Mouse (Mus musculus) CH12.LX (cell line): ENCODE data around the gene Tmem121. TPM values are rescaled to one million over a fixed set of nuclear protein-coding genes. Genes with fewer than 3 reads are reported as not detected.

ENCODE experiments used
- DNase-seq: peaks from one replicate; pipeline ENCODE4 v3.0.0-alpha.2; 2013; ENCODE audit errors: extremely low read depth
- H3K27ac ChIP-seq: 2 replicates; pipeline ENCODE4 v1.5.1; 2012; ENCODE audit warnings: low read depth, mild to moderate bottlenecking, control low read depth, moderate library complexity; ENCODE audit not compliant: insufficient read depth
- H3K27me3 ChIP-seq: replicated peaks from 2 replicates; pipeline ENCODE3; 2012; ENCODE audit warnings: inconsistent platforms
- H3K36me3 ChIP-seq, 2 experiments: replicated peaks in 1 of 2; 2 replicates each; pipeline versions ENCODE3 to v1.6.1; 2012; ENCODE audit warnings: inconsistent platforms in 1 of 2, low read length in 1 of 2, mild to moderate bottlenecking in 1 of 2, mixed read lengths in 1 of 2, moderate library complexity in 1 of 2; ENCODE audit not compliant: control insufficient read depth in 1 of 2, insufficient read depth in 1 of 2
- H3K4me1 ChIP-seq, 2 experiments: 2 replicates each; pipeline ENCODE4 v1.6.1; 2012; ENCODE audit warnings: inconsistent platforms in 1 of 2, moderate library complexity in 1 of 2; ENCODE audit not compliant: insufficient read depth in 2 of 2, control insufficient read depth in 1 of 2
- H3K4me2 ChIP-seq: 2 replicates; pipeline ENCODE4 v1.6.1; 2012; ENCODE audit warnings: low read depth, mild to moderate bottlenecking, control low read depth; ENCODE audit not compliant: poor library complexity, insufficient read depth, severe bottlenecking
- H3K4me3 ChIP-seq, 3 experiments: fragments of 150-350 bp in 1 of 3; sonication (generic) in 1 of 3; replicated peaks in 1 of 3; 2 replicates each; pipeline versions ENCODE3 to v1.5.1; 2011 to 2012; ENCODE audit warnings: low read depth in 2 of 3, low read length in 2 of 3, mild to moderate bottlenecking in 2 of 3, moderate library complexity in 2 of 3, control low read depth in 1 of 3, improper control_type of control experiment in 1 of 3, inconsistent platforms in 1 of 3, mixed read lengths in 1 of 3; ENCODE audit not compliant: poor library complexity in 1 of 3
- H3K79me2 ChIP-seq: replicated peaks from 2 replicates; pipeline ENCODE4 v1.6.1; 2012; ENCODE audit warnings: mild to moderate bottlenecking, moderate library complexity; ENCODE audit not compliant: control insufficient read depth, poor library complexity, insufficient read depth, severe bottlenecking; ENCODE audit errors: extremely low read depth
- H3K9ac ChIP-seq: 2 replicates; pipeline ENCODE4 v1.6.1; 2012; ENCODE audit warnings: low read depth, mild to moderate bottlenecking, control low read depth, moderate library complexity; ENCODE audit not compliant: insufficient read depth
- H3K9me3 ChIP-seq: replicated peaks from 2 replicates; pipeline ENCODE3; 2012; ENCODE audit warnings: low read length, inconsistent platforms, mixed read lengths
- CTCF ChIP-seq, 2 experiments: IDR thresholded peaks in 1 of 2; conservative IDR thresholded peaks in 1 of 2; 2 replicates each; pipeline ENCODE4 v1.5.1; 2011 to 2012; ENCODE audit warnings: low read depth in 2 of 2, low read length in 2 of 2, improper control_type of control experiment in 1 of 2, inconsistent platforms in 1 of 2, mild to moderate bottlenecking in 1 of 2, moderate library complexity in 1 of 2
- E2F4 ChIP-seq: IDR thresholded peaks from 2 replicates; pipeline ENCODE4 v1.6.1; 2011; ENCODE audit warnings: low read depth, low read length, improper control_type of control experiment; ENCODE audit not compliant: insufficient replicate concordance
- GABPA ChIP-seq: IDR thresholded peaks from 2 replicates; pipeline ENCODE4 v1.6.1; 2012; ENCODE audit warnings: low read depth, low read length, improper control_type of control experiment, inconsistent platforms; ENCODE audit not compliant: insufficient replicate concordance
- JUN ChIP-seq: IDR thresholded peaks from 2 replicates; pipeline ENCODE4 v1.6.1; 2011; ENCODE audit warnings: low read depth, mild to moderate bottlenecking, low read length, improper control_type of control experiment, moderate library complexity; ENCODE audit not compliant: insufficient read depth
- KAT2A ChIP-seq: IDR thresholded peaks from 2 replicates; pipeline ENCODE4 v1.6.1; 2012; ENCODE audit warnings: low read length, improper control_type of control experiment, inconsistent platforms; ENCODE audit not compliant: insufficient replicate concordance
- MAZ ChIP-seq: IDR thresholded peaks from 2 replicates; pipeline ENCODE4 v1.6.1; 2012; ENCODE audit warnings: low read depth, mild to moderate bottlenecking, inconsistent platforms, low read length, improper control_type of control experiment, moderate library complexity
- MYC ChIP-seq: IDR thresholded peaks from 2 replicates; pipeline ENCODE4 v1.6.1; 2011; ENCODE audit warnings: low read depth, mild to moderate bottlenecking, improper control_type of control experiment, low read length
- NELFE ChIP-seq: IDR thresholded peaks from 2 replicates; pipeline ENCODE4 v1.6.1; 2011; ENCODE audit warnings: low read depth, low read length, improper control_type of control experiment
- NRF1 ChIP-seq: IDR thresholded peaks from 2 replicates; pipeline ENCODE4 v1.6.1; 2014; ENCODE audit warnings: low read depth, mild to moderate bottlenecking, inconsistent platforms, low read length, improper control_type of control experiment, moderate library complexity
- POLR2AphosphoS2 ChIP-seq: IDR thresholded peaks from 2 replicates; pipeline ENCODE4 v1.6.1; 2011; ENCODE audit warnings: low read depth, low read length, improper control_type of control experiment
- RAD21 ChIP-seq: IDR thresholded peaks from 2 replicates; pipeline ENCODE4 v1.6.1; 2011; ENCODE audit warnings: low read depth, mild to moderate bottlenecking, low read length, improper control_type of control experiment, moderate library complexity
- SIN3A ChIP-seq: IDR thresholded peaks from 2 replicates; pipeline ENCODE4 v1.6.1; 2012; ENCODE audit warnings: low read length, improper control_type of control experiment, inconsistent platforms
- SMC3 ChIP-seq: IDR thresholded peaks from 2 replicates; pipeline ENCODE4 v1.6.1; 2011; ENCODE audit warnings: low read depth, low read length, improper control_type of control experiment
- USF2 ChIP-seq: conservative IDR thresholded peaks from 2 replicates; pipeline ENCODE4 v1.6.1; 2011; ENCODE audit warnings: low read depth, low read length, improper control_type of control experiment
- ZKSCAN1 ChIP-seq: IDR thresholded peaks from 2 replicates; pipeline ENCODE4 v1.6.1; 2012; ENCODE audit warnings: low read depth, inconsistent platforms, low read length, improper control_type of control experiment, borderline replicate concordance
- ZMIZ1 ChIP-seq: IDR thresholded peaks from 2 replicates; pipeline ENCODE4 v1.6.1; 2012; ENCODE audit warnings: low read depth, mild to moderate bottlenecking, inconsistent platforms, low read length, improper control_type of control experiment
- dilution Hi-C: fragments of 300-500 bp; cut with MboI; formaldehyde crosslinking; loops from 2 replicates; pipeline ENCODE4 v1.14.3; 2020; ENCODE audit warnings: low sequenced_read_pairs; ENCODE audit not compliant: extremely low pct_unique_long_range_greater_than_20kb, extremely low pct_ligation_motif_present
- in situ Hi-C: fragments of 300-500 bp; cut with MboI; formaldehyde crosslinking; loops from 3 replicates; pipeline ENCODE4 v1.14.3; 2019; ENCODE audit warnings: low sequenced_read_pairs, low pct_ligation_motif_present, low pct_unique_long_range_greater_than_20kb, mixed read lengths
- polyA plus RNA-seq: library from polyadenylated mRNA; unstranded; fragments of >175 nt; gene quantifications from 2 replicates; pipeline ENCODE4 v1.2.1, GENCODE M21; 2012; ENCODE audit warnings: low read depth; ENCODE audit not compliant: insufficient read length
- total RNA-seq, 2 experiments: library from RNA; depleted of rRNA; stranded (reverse); fragments of 300-350 nt in 1 of 2; fragments of >200 nt in 1 of 2; gene quantifications; 2 replicates each; pipeline ENCODE4 v1.2.3; 2012 to 2014

Tmem121 gene
- total and polyA plus RNA-seq, 3 experiments: not detected

DNA sequence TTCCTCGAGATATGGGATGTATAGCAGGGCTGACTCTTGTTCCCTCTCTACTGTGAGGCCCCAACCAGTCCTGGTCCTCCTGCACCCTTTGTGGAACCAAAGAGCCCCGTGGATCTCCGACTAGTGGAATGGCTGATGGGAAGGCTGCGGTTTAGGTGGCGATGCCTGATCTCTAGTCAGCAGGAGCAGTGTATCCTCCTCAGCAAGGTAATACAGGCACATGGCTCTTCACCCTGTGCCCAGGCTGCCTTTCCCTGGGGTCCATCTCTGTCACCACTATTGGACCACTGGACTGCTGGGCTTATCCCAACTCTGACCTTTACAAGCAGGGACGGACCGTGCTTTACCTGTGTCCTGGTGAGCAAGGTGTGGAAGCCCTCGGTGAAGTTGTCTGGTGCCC is 28.2 kb upstream of the Tmem121 start:
- in situ Hi-C loops (loop anchor here (5.0 kb wide), 1 partner anchor 55 kb away; no protein-coding TSS in a partner anchor), dilution Hi-C loops (no loop called here)
- Histone ChIP-seq H3K9me3 (no peaks in the 10 kb centered on the region), H3K4me2 (no peak overlapping the region), H3K9ac (no peak overlapping the region), H3K36me3 (peaks cover 10 to 43% of the 10 kb centered on the region in 2 experiments), H3K79me2 (no peaks in the 10 kb centered on the region), H3K27ac (no peak overlapping the region), H3K4me3 (no peak overlapping the region), H3K27me3 (peaks cover 25% of the 10 kb centered on the region), H3K4me1 (peaks cover 15 to 24% of the 10 kb centered on the region in 2 experiments; a peak in 3 of 4 replicates)
- no peak for DNase-seq
- TF ChIP-seq RAD21 (no peak), NELFE (no peak)

DNA sequence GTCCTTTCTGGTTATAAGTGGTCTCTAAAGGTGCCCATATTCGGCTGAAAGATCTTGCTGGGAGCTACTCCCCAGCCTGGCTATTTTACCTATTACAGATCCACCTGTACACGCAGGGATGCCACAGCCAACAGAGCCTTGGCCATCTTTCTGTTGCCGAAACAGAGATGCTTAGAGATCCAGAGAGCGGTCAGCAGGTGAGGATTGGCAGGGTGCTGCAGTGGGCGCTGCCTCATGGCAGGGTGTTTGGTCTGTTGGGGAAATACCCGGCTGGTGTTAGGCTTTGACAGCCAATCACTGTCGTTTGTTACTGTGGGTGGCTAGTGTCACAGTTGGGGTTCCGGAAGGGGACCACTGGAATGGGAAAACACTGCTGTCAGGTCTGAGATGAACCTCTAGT is 27.8 kb upstream of the Tmem121 start:
- DNase-seq: no peak
- Histone ChIP-seq H3K27me3 (peaks cover 21% of the 10 kb centered on the region), H3K4me1 (peaks cover 15 to 24% of the 10 kb centered on the region in 2 experiments; a peak in 3 of 4 replicates), H3K4me3 (no peak overlapping the region), H3K4me2 (no peak overlapping the region), H3K36me3 (peaks cover 12 to 47% of the 10 kb centered on the region in 2 experiments), H3K79me2 (no peaks in the 10 kb centered on the region), H3K9me3 (no peaks in the 10 kb centered on the region), H3K27ac (no peak overlapping the region), H3K9ac (no peak overlapping the region)
- dilution Hi-C loops: no loop called here
- no peak for TF ChIP-seq POLR2AphosphoS2
- no peak for TF ChIP-seq MYC
- no peak for TF ChIP-seq SIN3A
- no peak for TF ChIP-seq KAT2A
- TF ChIP-seq MAZ: no peak
- TF ChIP-seq JUN: no peak
- TF ChIP-seq CTCF (conservative IDR thresholded peaks at IDR 0.05 in 1 of 2, IDR thresholded peaks at IDR 0.05 in 1 of 2; ENCODE audit: low read depth in 2 of 2, low read length in 2 of 2): no peak
- TF ChIP-seq RAD21: no peak
- TF ChIP-seq NRF1: no peak
- TF ChIP-seq USF2: no peak
- no peak for TF ChIP-seq E2F4
- TF ChIP-seq SMC3: no peak
- in situ Hi-C loops: loop anchor here (5.0 kb wide), 1 partner anchor 54 kb away; no protein-coding TSS in a partner anchor

DNA sequence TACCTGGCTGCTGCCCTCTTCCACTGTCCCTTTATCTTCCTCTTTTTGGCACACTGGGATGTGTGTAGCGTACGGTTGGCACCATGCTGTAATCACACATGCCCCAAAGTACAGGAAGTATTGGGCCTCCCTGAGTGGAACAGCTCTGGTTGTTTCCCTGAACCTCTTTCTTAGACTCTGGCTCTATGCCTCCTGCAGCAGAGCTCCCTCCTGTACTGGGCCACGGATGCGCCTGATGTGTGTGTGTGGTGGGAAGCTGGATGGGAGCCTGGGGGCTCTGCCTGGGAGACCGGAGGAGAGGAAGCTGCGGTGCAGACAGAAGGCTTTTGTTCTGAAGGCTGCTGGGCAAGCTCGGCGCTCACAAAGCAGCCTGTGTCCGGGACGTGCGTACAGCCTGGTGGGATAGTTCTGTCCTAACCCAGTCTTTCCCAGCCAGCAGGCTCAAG is 22.1 kb upstream of the Tmem121 start:
- Histone ChIP-seq H3K27me3 (peaks cover 7% of the 10 kb centered on the region), H3K79me2 (no peaks in the 10 kb centered on the region), H3K9me3 (no peaks in the 10 kb centered on the region), H3K36me3 (peaks cover 24 to 60% of the 10 kb centered on the region in 2 experiments), H3K4me2 (no peak overlapping the region), H3K9ac (no peak overlapping the region), H3K4me1 (peaks cover 20 to 25% of the 10 kb centered on the region in 2 experiments), H3K4me3 (no peak overlapping the region), H3K27ac (no peak overlapping the region)
- no peak for DNase-seq
- TF ChIP-seq GABPA (no peak), ZMIZ1 (no peak), ZKSCAN1 (no peak)
- dilution Hi-C loops: no loop called here
- in situ Hi-C loops: no loop called here
